Mouse (Mus musculus): ENCODE data around the gene Dhx35.
A peak's percentile ranks its signal among the peaks of the same experiment; 100 is the strongest.

Dhx35 gene

GRCm38 (mm10) chr2:158794494-158795004 lies at the start of gene Dhx35:
Gene Dhx35, plus strand, starts transcription at chr2:158794807.
- peak; percentile 95 for DNase-seq

GRCm38 (mm10) chr2:158745049-158745482 lies 49.5 kb upstream of the Dhx35 start:
- DNase-seq, result peak; percentile 35

GRCm38 (mm10) chr2:158746164-158746563 lies 48.4 kb upstream of the Dhx35 start:
- no peak for DNase-seq

GRCm38 (mm10) chr2:158749366-158749765 lies 45.2 kb upstream of the Dhx35 start:
- no peak for DNase-seq

GRCm38 (mm10) chr2:158760231-158760630 lies 34.4 kb upstream of the Dhx35 start:
- DNase-seq, result no peak

- DNase-seq, result no peak
Observed at GRCm38 (mm10) chr2:158762339-158762738, 32.3 kb upstream of the Dhx35 start.

GRCm38 (mm10) chr2:158767742-158768339 lies 26.8 kb upstream of the Dhx35 start, which contains the start of gene Fam83d:
Gene Fam83d, plus strand, starts transcription at chr2:158768093.
- DNase-seq, result peak; percentile 97

DNA sequence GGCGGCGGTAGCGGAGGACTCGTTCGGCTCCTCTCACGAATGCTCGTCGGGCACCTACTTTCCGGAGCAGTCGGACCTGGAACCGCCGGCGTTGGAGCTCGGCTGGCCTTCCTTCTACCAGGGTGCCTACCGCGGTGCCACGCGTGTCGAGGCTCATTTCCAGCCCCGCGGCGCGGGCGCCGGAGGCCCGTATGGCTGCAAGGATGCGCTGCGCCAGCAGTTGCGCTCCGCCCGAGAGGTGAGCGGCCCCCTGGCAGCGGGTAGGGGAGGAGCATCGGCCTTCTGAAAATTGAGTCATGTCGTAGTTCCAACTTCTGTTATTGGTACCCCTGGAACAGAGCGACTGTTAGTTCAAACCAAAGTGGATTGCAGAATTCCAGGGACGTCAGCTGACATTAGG lies 26.3 kb upstream of the Dhx35 start:
- DNase-seq, result peak; percentile 29

GRCm38 (mm10) chr2:158768771-158769170 lies 25.8 kb upstream of the Dhx35 start:
- DNase-seq, result no peak

DNA sequence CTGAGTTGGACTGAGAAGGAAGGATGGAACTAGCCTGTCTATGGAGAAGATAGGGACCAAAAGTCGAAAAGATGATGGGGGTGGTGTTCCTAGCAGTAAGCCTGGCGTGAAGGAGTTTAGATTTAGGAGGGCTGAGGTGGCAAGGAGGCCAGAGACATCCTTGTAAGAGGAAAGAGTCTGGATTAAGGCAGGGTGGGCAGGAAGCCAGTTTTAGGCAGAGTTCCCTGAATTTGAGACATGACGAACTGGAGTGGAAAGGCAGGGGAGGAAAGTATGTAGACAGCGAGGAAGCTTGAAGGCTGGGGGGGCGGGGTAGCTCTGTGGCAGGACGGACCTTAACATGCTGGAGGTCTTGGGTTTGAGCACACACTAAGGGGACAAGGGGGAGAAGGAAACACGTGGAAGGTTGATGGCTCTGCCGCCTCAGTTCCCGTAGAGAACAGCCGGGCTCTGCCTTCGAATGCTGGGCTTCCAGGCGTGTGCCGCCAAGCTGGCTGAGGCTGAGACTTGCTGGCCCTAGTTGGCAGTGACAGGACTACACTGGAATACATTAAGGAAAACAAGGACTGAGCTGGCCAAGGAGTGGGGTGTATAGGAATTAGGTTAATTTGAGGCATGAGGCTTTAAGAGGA lies 24.4 kb upstream of the Dhx35 start:
- DNase-seq, result peak; percentile 32

- no peak for DNase-seq
Observed at GRCm38 (mm10) chr2:158771066-158771763, 23.4 kb upstream of the Dhx35 start.

- DNase-seq, result no peak
Observed at GRCm38 (mm10) chr2:158772808-158773207, 21.8 kb upstream of the Dhx35 start.

DNA sequence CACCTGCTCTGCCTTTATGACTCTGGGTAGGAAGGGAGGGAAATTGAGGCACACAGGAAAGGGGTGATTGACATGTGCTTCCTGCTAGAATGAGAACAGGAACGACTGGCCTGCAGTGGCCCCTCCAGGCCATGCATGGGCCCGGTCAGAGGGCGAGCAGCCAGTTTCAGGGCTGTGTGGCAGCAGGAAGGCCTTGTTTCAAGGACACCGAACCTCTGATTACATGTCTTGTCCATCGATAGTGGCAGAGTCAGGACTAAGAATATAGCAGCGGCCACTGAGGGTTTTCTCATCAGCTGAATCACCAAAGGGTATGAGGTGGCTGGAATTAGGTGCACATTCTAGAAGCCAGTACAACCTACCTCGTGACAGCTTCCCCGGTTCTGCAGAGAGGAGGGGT lies 19.7 kb upstream of the Dhx35 start:
- DNase-seq, result no peak

DNA sequence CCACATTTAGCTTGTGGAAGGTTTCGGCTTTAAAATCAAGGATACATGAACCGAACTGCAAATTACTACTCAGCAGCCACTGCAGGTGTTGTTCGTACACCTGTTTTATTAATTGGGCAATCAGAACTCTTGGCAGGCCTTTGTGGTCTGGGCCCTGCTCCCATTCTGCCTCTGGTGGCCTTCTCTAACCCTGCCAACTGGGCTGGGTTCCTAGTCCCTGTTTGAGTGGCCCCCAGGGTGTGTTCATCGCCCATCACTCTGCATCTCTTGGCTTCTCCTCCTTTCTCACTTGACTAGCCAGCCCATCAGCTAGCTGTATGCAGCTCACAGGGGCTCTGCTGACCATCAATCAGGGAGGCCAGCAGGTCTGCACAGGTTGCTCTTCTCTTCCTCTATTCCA lies 17.9 kb upstream of the Dhx35 start:
- DNase-seq, result no peak

GRCm38 (mm10) chr2:158777490-158777889 lies 17.1 kb upstream of the Dhx35 start:
- DNase-seq, result no peak

- DNase-seq, result no peak
Observed at GRCm38 (mm10) chr2:158778349-158778748, 16.3 kb upstream of the Dhx35 start.

GRCm38 (mm10) chr2:158781126-158781525 lies 13.5 kb upstream of the Dhx35 start:
- no peak for DNase-seq

DNA sequence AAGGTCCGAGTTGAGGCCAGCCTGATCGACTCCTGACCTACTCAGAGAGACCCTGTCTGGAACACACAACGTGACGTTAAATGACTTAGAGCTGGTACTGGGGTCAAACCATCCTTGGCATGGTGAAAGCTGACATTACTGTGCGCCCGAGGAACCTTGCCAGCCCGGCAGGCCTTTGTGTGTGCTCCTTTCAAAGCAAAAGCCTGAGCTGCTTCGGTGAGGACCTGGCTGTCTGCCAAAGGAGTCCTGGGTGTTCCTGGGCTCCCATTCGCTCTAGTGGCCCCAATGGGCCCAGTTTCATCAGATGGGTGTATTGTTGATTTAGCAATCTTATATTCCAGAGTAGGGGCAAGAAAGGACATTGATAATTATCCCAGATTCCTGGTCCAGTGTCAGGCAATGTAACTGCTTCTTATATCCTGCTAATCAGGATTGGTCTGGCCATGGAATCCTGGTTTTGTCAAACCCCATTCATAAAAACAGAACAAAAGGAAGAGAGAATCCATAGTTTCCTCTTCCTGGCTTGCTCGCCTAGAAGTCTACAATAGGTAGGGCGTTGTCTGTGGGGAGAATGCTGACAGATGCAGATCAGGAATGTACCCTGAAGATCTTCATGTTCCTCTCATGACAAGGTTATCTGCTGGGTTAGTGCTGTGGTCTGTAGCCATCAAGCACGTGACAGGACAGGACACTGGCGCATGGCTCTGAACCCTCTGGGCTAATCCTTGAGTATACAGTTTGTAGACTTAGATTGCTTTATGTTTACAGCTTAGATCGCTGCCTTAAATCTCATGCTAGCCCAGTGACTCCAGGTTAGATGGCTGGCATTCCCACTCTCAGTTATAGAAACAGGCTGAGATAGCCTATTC lies 7.4 kb upstream of the Dhx35 start:
- DNase-seq, result peak; percentile 29

- DNase-seq, result no peak
Observed at GRCm38 (mm10) chr2:158795043-158795442, 436 bp downstream of the Dhx35 start.

- no peak for DNase-seq
Observed at GRCm38 (mm10) chr2:158795875-158796274, 1.3 kb downstream of the Dhx35 start.

DNA sequence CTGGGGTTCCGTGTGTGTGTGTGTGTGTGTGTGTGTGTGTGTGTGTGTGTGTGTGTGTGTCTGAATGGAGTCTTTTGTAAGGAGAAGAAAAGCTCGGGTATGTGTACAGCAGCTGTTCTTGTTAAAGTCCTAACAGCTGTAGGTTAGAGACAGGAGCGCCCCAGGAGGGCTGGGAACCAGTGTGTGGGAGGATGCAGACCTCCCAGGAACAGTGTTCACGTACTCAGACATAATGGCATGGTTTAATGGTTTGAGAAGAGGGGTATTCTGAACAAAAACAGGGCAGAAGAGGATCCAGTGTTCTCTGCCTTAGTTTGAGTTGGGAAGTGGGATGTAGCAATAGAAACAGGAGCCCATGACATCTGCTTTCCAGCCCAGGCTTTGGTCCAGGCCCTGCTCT lies 4.7 kb downstream of the Dhx35 start:
- DNase-seq, result no peak

DNA sequence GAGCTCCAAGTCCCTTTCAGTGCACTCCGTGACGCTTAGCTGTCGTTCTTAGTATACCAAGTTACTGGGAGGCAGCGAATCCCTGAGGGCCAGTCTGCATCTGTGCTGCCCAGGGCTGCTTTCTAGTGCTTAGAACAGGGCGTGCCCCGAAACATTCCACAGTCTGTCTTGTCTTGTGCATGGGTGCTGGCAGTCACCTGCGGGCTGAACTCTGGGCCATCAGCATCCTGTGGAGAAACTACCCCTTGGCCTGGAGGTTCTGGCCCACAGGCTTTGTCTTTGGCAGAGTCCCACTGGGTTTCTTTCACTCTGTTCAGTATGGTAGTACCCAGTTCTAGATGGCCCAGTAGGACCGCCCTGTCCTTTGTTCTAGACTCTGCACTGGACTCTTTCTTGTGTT lies 6.2 kb downstream of the Dhx35 start:
- no peak for DNase-seq

DNA sequence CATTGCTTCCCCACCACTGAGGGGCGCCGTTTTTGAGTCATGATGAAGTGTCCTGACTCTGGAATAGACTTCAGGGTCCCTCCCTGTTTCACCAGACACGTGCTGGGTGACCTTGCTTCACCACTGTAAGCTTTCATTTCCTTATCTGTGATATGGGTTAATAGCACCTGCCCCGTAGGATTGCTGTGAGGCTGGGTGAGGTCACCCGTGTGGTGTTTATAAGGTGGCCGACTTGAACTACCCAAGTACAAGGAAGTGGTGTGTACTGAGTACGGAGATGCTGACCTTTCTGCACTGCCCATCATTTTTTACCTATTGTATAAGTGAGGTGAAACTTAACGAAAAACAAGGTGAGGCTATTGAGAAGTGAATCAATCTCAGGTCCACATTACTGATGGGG lies 9.0 kb downstream of the Dhx35 start:
- DNase-seq, result no peak

Data from kidney, postnatal 14 days (tissue).